ENCODE assay signal across 7 mouse cellular contexts in the genomic region with DNA sequence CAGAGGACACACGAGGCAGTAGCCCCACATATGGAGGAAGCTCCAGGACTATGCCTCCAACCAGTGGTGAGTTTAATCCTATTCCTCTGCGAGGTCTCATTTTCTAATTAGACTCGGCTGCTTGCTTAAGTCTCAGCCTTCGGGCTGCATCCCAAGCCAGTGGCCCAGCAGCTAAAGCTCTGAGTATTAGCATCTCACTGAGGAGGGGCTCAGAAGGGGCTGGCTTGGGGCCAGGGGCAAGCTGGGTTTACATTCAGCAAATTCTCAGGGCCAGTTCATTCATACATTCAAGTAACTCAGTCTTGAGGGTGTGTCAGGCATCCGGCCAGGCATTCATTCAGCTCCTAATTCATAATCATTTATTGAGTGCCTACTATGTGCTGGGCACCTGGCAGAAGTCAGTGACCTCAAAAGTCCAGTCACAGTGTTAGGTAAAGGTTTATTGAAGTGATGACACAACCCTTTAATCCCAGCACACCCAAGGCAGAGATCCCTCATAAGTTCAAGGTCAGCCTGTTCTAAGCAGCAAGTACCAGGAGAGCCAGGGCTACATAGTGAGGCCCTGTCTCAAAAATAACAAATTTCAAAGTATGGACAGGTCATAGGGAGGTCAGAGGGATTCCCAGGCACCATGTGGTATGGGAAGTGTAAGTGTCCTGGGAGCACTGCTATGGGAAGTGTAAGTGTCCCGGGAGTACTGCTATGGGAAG. TPM values are rescaled to one million over a fixed set of nuclear protein-coding genes. Genes with fewer than 3 reads are reported as not detected.
A peak's percentile ranks its signal among the peaks of the same experiment; 100 is the strongest.
DNase-seq lines count a peak whose midpoint lies in the region; ATAC-seq and TF ChIP-seq lines count a peak whose summit lies in the region.

No protein-coding gene starts in this region.

- H3K9me3 ChIP-seq in midbrain, embryonic 10.5 days (replicated peaks) = no peaks in the 10 kb centered on the region
- no peaks in the 10 kb centered on the region for H3K9me3 ChIP-seq in midbrain, embryonic 11.5 days (ENCODE audit: control insufficient read depth, low read length)
- no peaks in the 10 kb centered on the region for H3K9me3 ChIP-seq in forebrain, embryonic 13.5 days (replicated peaks)
- H3K9me3 ChIP-seq in kidney, embryonic 15.5 days (replicated peaks) = no peaks in the 10 kb centered on the region

- no peak for TF ChIP-seq POLR2A in myocyte (IDR thresholded peaks at IDR 0.05; ENCODE audit: insufficient read length, low read depth)

- WGBS in midbrain, embryonic 10.5 days = 25% methylated on average over 6 of the region's 6 CpGs
- WGBS in midbrain, embryonic 11.5 days = 22% methylated on average over 6 of the region's 6 CpGs
- 18% methylated on average over 6 of the region's 6 CpGs for WGBS in forebrain, embryonic 13.5 days
- WGBS in kidney, embryonic 15.5 days = 27% methylated on average over 6 of the region's 6 CpGs

- peaks cover 77% of the 10 kb centered on the region for H3K27me3 ChIP-seq in midbrain, embryonic 10.5 days (ENCODE audit: low read depth, poor library complexity, severe bottlenecking)
- H3K27me3 ChIP-seq in midbrain, embryonic 11.5 days (ENCODE audit: control insufficient read depth, insufficient read depth, low read length) = peaks cover 21% of the 10 kb centered on the region
- H3K27me3 ChIP-seq in forebrain, embryonic 13.5 days = peaks cover 49% of the 10 kb centered on the region
- no peaks in the 10 kb centered on the region for H3K27me3 ChIP-seq in kidney, embryonic 15.5 days
- no peaks in the 10 kb centered on the region for H3K27me3 ChIP-seq in myocyte (ENCODE audit: control insufficient read depth, insufficient read depth, insufficient read length)

- no peak for ATAC-seq in midbrain, embryonic 11.5 days (ENCODE audit: low FRiP score)
- peak; percentile 24; the same call in 1 of the 2 replicates for ATAC-seq in forebrain, embryonic 13.5 days
- no peak for ATAC-seq in kidney, embryonic 15.5 days (replicated peaks; ENCODE audit: low FRiP score)

- H3K27ac ChIP-seq in midbrain, embryonic 10.5 days (replicated peaks) = no peak overlapping the region
- H3K27ac ChIP-seq in midbrain, embryonic 11.5 days (ENCODE audit: low read depth, low read length) = no peak overlapping the region
- H3K27ac ChIP-seq in forebrain, embryonic 13.5 days = no peak overlapping the region
- peak overlapping the region; percentile 54; the same call in 1 of the 2 replicates for H3K27ac ChIP-seq in kidney, embryonic 15.5 days

- H3K4me2 ChIP-seq in midbrain, embryonic 11.5 days = no peak overlapping the region
- peak overlapping the region; percentile 61 for H3K4me2 ChIP-seq in forebrain, embryonic 13.5 days
- peak overlapping the region; percentile 64 for H3K4me2 ChIP-seq in kidney, embryonic 15.5 days
- H3K4me2 ChIP-seq in myocyte (ENCODE audit: low read depth) = peak overlapping the region; percentile 48

- H3K79me2 ChIP-seq in myocyte (ENCODE audit: control insufficient read depth, insufficient read depth) = no peaks in the 10 kb centered on the region

- no peak overlapping the region for H3ac ChIP-seq in myocyte (ENCODE audit: control insufficient read depth, insufficient read length)

- no peak for DNase-seq in midbrain, embryonic 10.5 days (ENCODE audit: low spot score)
- no peak for DNase-seq in midbrain, embryonic 11.5 days (ENCODE audit: low spot score, missing footprints)
- no peak for DNase-seq in urinary bladder, postnatal 36 days (ENCODE audit: low spot score in 2 of 2)
- no peak for DNase-seq in layer of hippocampus, adult 8-10 months (ENCODE audit: low spot score in 2 of 2)

- no peak overlapping the region for H3K9ac ChIP-seq in midbrain, embryonic 11.5 days (ENCODE audit: low read length)
- H3K9ac ChIP-seq in forebrain, embryonic 13.5 days = peak overlapping the region; percentile 50; the same call in 1 of the 2 replicates
- H3K9ac ChIP-seq in kidney, embryonic 15.5 days = no peak overlapping the region

- H3K36me3 ChIP-seq in midbrain, embryonic 10.5 days = no peaks in the 10 kb centered on the region
- H3K36me3 ChIP-seq in midbrain, embryonic 11.5 days (ENCODE audit: control insufficient read depth, insufficient read depth, low read length) = no peaks in the 10 kb centered on the region
- H3K36me3 ChIP-seq in forebrain, embryonic 13.5 days (ENCODE audit: poor library complexity, severe bottlenecking) = no peaks in the 10 kb centered on the region
- H3K36me3 ChIP-seq in kidney, embryonic 15.5 days = peaks cover 13% of the 10 kb centered on the region
- H3K36me3 ChIP-seq in myocyte (ENCODE audit: control insufficient read depth, insufficient read depth) = no peaks in the 10 kb centered on the region

- H3K4me3 ChIP-seq in midbrain, embryonic 10.5 days = peak overlapping the region; percentile 49
- no peak overlapping the region for H3K4me3 ChIP-seq in midbrain, embryonic 11.5 days (ENCODE audit: low read depth, low read length)
- peak overlapping the region; percentile 24 for H3K4me3 ChIP-seq in forebrain, embryonic 13.5 days
- peak overlapping the region; percentile 35 for H3K4me3 ChIP-seq in kidney, embryonic 15.5 days (replicated peaks)
- H3K4me3 ChIP-seq in myocyte = no peak overlapping the region

- H3K4me1 ChIP-seq in midbrain, embryonic 10.5 days = peaks cover 47% of the 10 kb centered on the region
- H3K4me1 ChIP-seq in midbrain, embryonic 11.5 days (ENCODE audit: control insufficient read depth, insufficient read depth, low read length) = peaks cover 21% of the 10 kb centered on the region
- H3K4me1 ChIP-seq in forebrain, embryonic 13.5 days = peaks cover 39% of the 10 kb centered on the region
- peaks cover 63% of the 10 kb centered on the region for H3K4me1 ChIP-seq in kidney, embryonic 15.5 days

TF ChIP-seq in myocyte, 11 proteins besides CTCF, POLR2A, EP300 and RAD21:
- no peak for TF ChIP-seq REST (IDR thresholded peaks at IDR 0.05; ENCODE audit: insufficient read depth, insufficient read length)
- TF ChIP-seq SRF (IDR thresholded peaks at IDR 0.05; ENCODE audit: control insufficient read depth, insufficient read length, low read depth) = no peak
- TF ChIP-seq TCF12 (IDR thresholded peaks at IDR 0.05; ENCODE audit: insufficient read depth, poor library complexity, severe bottlenecking) = no peak
- no peak for TF ChIP-seq POLR2AphosphoS2 (IDR thresholded peaks at IDR 0.05; ENCODE audit: insufficient read length, low read depth)
- TF ChIP-seq E2F4 (IDR thresholded peaks at IDR 0.05; ENCODE audit: insufficient read depth) = no peak
- TF ChIP-seq MAX (IDR thresholded peaks at IDR 0.05; ENCODE audit: low read depth) = no peak
- TF ChIP-seq TCF3 (IDR thresholded peaks at IDR 0.05; ENCODE audit: insufficient read length, low read depth) = no peak
- no peak for TF ChIP-seq MYOD1 (IDR thresholded peaks at IDR 0.05; ENCODE audit: control insufficient read depth in 1 of 3, insufficient read length in 2 of 3, low read depth in 2 of 3)
- TF ChIP-seq USF1 (IDR thresholded peaks at IDR 0.05; ENCODE audit: low read depth) = no peak
- TF ChIP-seq CEBPB (IDR thresholded peaks at IDR 0.05; ENCODE audit: insufficient read depth, poor library complexity, severe bottlenecking) = no peak
- no peak for TF ChIP-seq MYOG (IDR thresholded peaks at IDR 0.05; ENCODE audit: control insufficient read depth in 1 of 3, insufficient read depth in 1 of 3, insufficient read length in 2 of 3, low read depth in 2 of 3)
TF ChIP-seq in myocyte: peak in this region for 0.

RNA-seq across cellular contexts. Expression of a gene that starts 57.5 kb away (rescaled TPM):
- 32.0 and 34.2 TPM in 2 replicates for polyA plus RNA-seq in midbrain, embryonic 10.5 days (2016; fragmentation: Nextera tagmentation; extraction: Ambion mirVana)
- polyA plus RNA-seq in midbrain, embryonic 11.5 days (2014; fragmentation: Nextera tagmentation; extraction: Ambion mirVana) = 27.8 and 30.9 TPM in 2 replicates
- polyA plus RNA-seq in forebrain, embryonic 13.5 days (2015; fragmentation: Nextera tagmentation; extraction: Ambion mirVana) = 37.2 and 40.0 TPM in 2 replicates
- 27.6 and 29.7 TPM in 2 replicates for polyA plus RNA-seq in kidney, embryonic 15.5 days (2015; fragmentation: Nextera tagmentation; extraction: Ambion mirVana)
- polyA plus RNA-seq in myocyte (2012; fragmentation: generic; extraction: Trizol) = 20.0 TPM
- total RNA-seq in layer of hippocampus, adult 8-10 months (2022) = 10 to 100 TPM; 41.0 to 47.8 (median 43.0) TPM

Comparison
In these comparisons a context has a peak if more than half of its experiments do, and no peak if none do; other contexts are left out.
1. H3K4me3 ChIP-seq: peak in midbrain, embryonic 10.5 days (single experiment), forebrain, embryonic 13.5 days (single experiment) and kidney, embryonic 15.5 days (single experiment); none in midbrain, embryonic 11.5 days (single experiment) and myocyte (single experiment).